Mouse (Mus musculus) thymus, adult 2 months (tissue): ENCODE results near the gene Ptpn11.

Experiments
- CTCF ChIP-seq: fragments of 200-500 bp; IDR thresholded peaks from 2 replicates; pipeline ENCODE4 v1.5.1; 2012; ENCODE audit warnings: mild to moderate bottlenecking, control low read depth, low read length, moderate library complexity, borderline replicate concordance; ENCODE audit not compliant: control insufficient read depth, poor library complexity, insufficient read depth; ENCODE audit errors: extremely low read depth
- POLR2A ChIP-seq: fragments of 200-500 bp; IDR thresholded peaks from 2 replicates; pipeline ENCODE4 v1.6.1; 2012; ENCODE audit warnings: mild to moderate bottlenecking, low read length, control low read depth, moderate library complexity; ENCODE audit not compliant: control insufficient read depth, poor library complexity, insufficient read depth; ENCODE audit errors: extremely low read depth

DNA sequence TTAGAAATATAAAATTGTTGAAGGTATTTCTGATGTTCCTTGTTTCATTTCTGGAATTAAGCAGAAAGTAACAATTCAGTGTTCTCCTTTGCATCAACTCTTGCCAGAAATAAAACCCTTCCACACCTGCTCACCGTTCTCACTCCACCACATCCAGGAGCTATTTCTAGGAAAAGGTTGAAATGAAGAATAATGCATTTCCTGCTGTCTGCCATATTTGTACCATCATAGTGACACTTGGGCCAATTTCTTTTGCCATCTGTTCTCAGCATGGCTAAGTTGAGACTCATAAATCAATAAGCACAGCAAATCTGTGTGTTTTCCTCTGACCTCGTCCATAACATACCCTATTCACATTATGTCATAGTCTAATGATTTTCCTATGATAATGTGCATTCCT lies 47.0 kb upstream of the Ptpn11 start:
- TF ChIP-seq CTCF (no peak), POLR2A (no peak)
